Mouse (Mus musculus): ENCODE data around the gene Mef2b.

DNA sequence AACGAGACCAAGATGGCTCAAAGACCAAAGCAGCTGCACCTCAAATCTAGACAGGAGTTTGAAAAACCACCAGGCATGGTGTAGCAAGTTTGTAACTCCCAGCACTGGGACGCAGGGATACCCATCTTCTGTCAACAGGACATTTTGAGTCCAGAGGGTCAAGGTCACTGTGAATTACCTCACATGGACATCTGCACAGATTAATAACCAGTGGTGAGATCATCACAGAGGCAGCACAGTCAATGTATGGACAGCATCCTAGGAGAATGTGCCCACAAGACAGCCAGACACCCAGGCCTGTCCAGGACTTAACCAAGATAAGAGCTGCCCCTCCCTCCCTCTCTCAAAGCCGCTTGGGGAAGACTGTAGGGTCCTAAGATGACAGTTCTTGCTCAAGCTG is 30.6 kb downstream of the Mef2b start:
- TF ChIP-seq CTCF (conservative IDR thresholded peaks at IDR 0.05; ENCODE audit: low read length): no peak
- no peak for TF ChIP-seq NANOG (IDR thresholded peaks at IDR 0.05; ENCODE audit: borderline replicate concordance, low read length)

All from E14TG2a.4 (cell line).